Comparison of ENCODE assay signal across 17 mouse cellular contexts in genomic region chr5:67404380-67404779, GRCm38 (mm10). TPM values are rescaled to one million over a fixed set of nuclear protein-coding genes. Genes with fewer than 3 reads are reported as not detected.
DNase-seq lines count a peak whose midpoint lies in the region; ATAC-seq and TF ChIP-seq lines count a peak whose summit lies in the region.
"Had no signal": no experiment of that assay in that cellular context is flagged by ENCODE, and none has a peak within 500 bp of the region (broad histone marks: within the 10 kb centered on the region; RNA-seq: fewer than 3 reads in every experiment).

No protein-coding gene starts in this region.

- H3K4me2 ChIP-seq in kidney, postnatal 0 days (ENCODE audit: low read length): no peak overlapping the region
- no peak overlapping the region for H3K4me2 ChIP-seq in hindbrain, embryonic 12.5 days (replicated peaks)
- H3K4me2 ChIP-seq: heart, embryonic 15.5 days; hindbrain, embryonic 13.5 days; intestine, embryonic 15.5 days; liver, embryonic 11.5 days; neural tube, embryonic 15.5 days had no signal

- peak; percentile 43; the same call in 1 of the 2 replicates for ATAC-seq in kidney, postnatal 0 days (replicated peaks; ENCODE audit: low FRiP score, low read depth)
- ATAC-seq in megakaryocyte progenitor cell, adult 5-6 weeks (replicated peaks; ENCODE audit: poor library complexity): peak; percentile 87
- no peak for ATAC-seq in hindbrain, embryonic 12.5 days (ENCODE audit: low FRiP score)
- ATAC-seq: forebrain, embryonic 14.5 days; intestine, embryonic 15.5 days had no signal

- H3K27me3 ChIP-seq in kidney, postnatal 0 days (ENCODE audit: insufficient read depth, low read length): no peaks in the 10 kb centered on the region
- H3K27me3 ChIP-seq in hindbrain, embryonic 12.5 days: no peaks in the 10 kb centered on the region
- H3K27me3 ChIP-seq: heart, embryonic 15.5 days; hindbrain, embryonic 13.5 days; intestine, embryonic 15.5 days; neural tube, embryonic 15.5 days had no signal

- H3K36me3 ChIP-seq in kidney, postnatal 0 days (ENCODE audit: insufficient read depth, low read length): no peaks in the 10 kb centered on the region
- H3K36me3 ChIP-seq in hindbrain, embryonic 12.5 days: peaks cover 14% of the 10 kb centered on the region; the same call in 1 of the 2 replicates
- H3K36me3 ChIP-seq: intestine, embryonic 15.5 days; neural tube, embryonic 15.5 days had no signal

- WGBS in kidney, postnatal 0 days: 23% methylated on average over 7 of the region's 7 CpGs
- WGBS in hindbrain, embryonic 12.5 days: 74% methylated on average over 7 of the region's 7 CpGs

- H3K4me1 ChIP-seq in kidney, postnatal 0 days (replicated peaks; ENCODE audit: insufficient read depth, low read length): peaks cover 10% of the 10 kb centered on the region; the same call in 1 of the 2 replicates
- no peaks in the 10 kb centered on the region for H3K4me1 ChIP-seq in hindbrain, embryonic 12.5 days
- H3K4me1 ChIP-seq: hindbrain, embryonic 13.5 days had no signal

- peak; percentile 54 for DNase-seq in kidney, postnatal 0 days (ENCODE audit: low spot score)
- DNase-seq in kidney, adult 9 months: no peak
- DNase-seq in MEL-GATA-1-ER (ENCODE audit: extremely low read depth, low read depth): peak; percentile 58
- DNase-seq in thymus, postnatal 36 days: peak; percentile 40 to 55
- DNase-seq in ovary, postnatal 14 days (ENCODE audit: low spot score): no peak
- DNase-seq in adrenal gland, postnatal 4 days (ENCODE audit: low spot score in 2 of 2): no peak
- DNase-seq: layer of hippocampus, postnatal 36 days; left cerebral cortex, postnatal 4 days; right cerebral cortex, postnatal 14 days had no signal

- no peak overlapping the region for H3K4me3 ChIP-seq in kidney, postnatal 0 days (replicated peaks; ENCODE audit: low read depth, low read length)
- no peak overlapping the region for H3K4me3 ChIP-seq in hindbrain, embryonic 12.5 days
- H3K4me3 ChIP-seq: heart, embryonic 15.5 days; hindbrain, embryonic 13.5 days; intestine, embryonic 15.5 days; neural tube, embryonic 15.5 days had no signal

- no peak overlapping the region for H3K27ac ChIP-seq in kidney, postnatal 0 days
- no peak overlapping the region for H3K27ac ChIP-seq in hindbrain, embryonic 12.5 days
- H3K27ac ChIP-seq: heart, embryonic 15.5 days; hindbrain, embryonic 13.5 days; intestine, embryonic 15.5 days; neural tube, embryonic 15.5 days had no signal

- H3K9ac ChIP-seq in kidney, postnatal 0 days (ENCODE audit: low read depth, low read length): no peak overlapping the region
- no peak overlapping the region for H3K9ac ChIP-seq in hindbrain, embryonic 12.5 days
- H3K9ac ChIP-seq: heart, embryonic 15.5 days; hindbrain, embryonic 13.5 days; intestine, embryonic 15.5 days; neural tube, embryonic 15.5 days had no signal

- no peaks in the 10 kb centered on the region for H3K9me3 ChIP-seq in kidney, postnatal 0 days (replicated peaks; ENCODE audit: low read length)
- no peaks in the 10 kb centered on the region for H3K9me3 ChIP-seq in hindbrain, embryonic 12.5 days (replicated peaks)
- H3K9me3 ChIP-seq: heart, embryonic 15.5 days; hindbrain, embryonic 13.5 days; intestine, embryonic 15.5 days; neural tube, embryonic 15.5 days had no signal

- no peak for TF ChIP-seq CTCF in kidney, postnatal 0 days (IDR thresholded peaks at IDR 0.05; ENCODE audit: low read depth)

RNA-seq across cellular contexts. Expression of gene Bend4, which starts 23.7 kb away (rescaled TPM):
- 2.2 and 2.7 TPM in 2 replicates for polyA plus RNA-seq in kidney, postnatal 0 days (2015; fragmentation: Nextera tagmentation; extraction: Ambion mirVana)
- 1.1 and 1.5 TPM in 2 replicates for total RNA-seq in megakaryocyte progenitor cell, adult 5-6 weeks (2015)
- 1.4 and 1.6 TPM in 2 replicates for total RNA-seq in megakaryocyte progenitor cell, adult 5-6 weeks (2017)
- 9.6 and 10.3 TPM in 2 replicates for polyA plus RNA-seq in hindbrain, embryonic 12.5 days (2016; fragmentation: Nextera tagmentation; extraction: Ambion mirVana)
- 1 to 10 TPM; 4.6 TPM for total RNA-seq in adrenal gland, postnatal 4 days (2021)

Comparison
In these comparisons a context has a peak if more than half of its experiments do, and no peak if none do; other contexts are left out.
1. DNase-seq: peak in kidney, postnatal 0 days (single experiment), MEL-GATA-1-ER (single experiment) and thymus, postnatal 36 days (2 of 2); none in kidney, adult 9 months (single experiment), ovary, postnatal 14 days (single experiment) and adrenal gland, postnatal 4 days (0 of 2).